Mouse (Mus musculus) CH12.LX (cell line): ENCODE measurements around the gene Abcc5.

Source experiments
- CTCF ChIP-seq, 2 experiments: IDR thresholded peaks in 1 of 2; conservative IDR thresholded peaks in 1 of 2; 2 replicates each; pipeline ENCODE4 v1.5.1; 2011 to 2012; ENCODE audit warnings: low read depth in 2 of 2, low read length in 2 of 2, improper control_type of control experiment in 1 of 2, inconsistent platforms in 1 of 2, mild to moderate bottlenecking in 1 of 2, moderate library complexity in 1 of 2
- E2F4 ChIP-seq: IDR thresholded peaks from 2 replicates; pipeline ENCODE4 v1.6.1; 2011; ENCODE audit warnings: low read depth, low read length, improper control_type of control experiment; ENCODE audit not compliant: insufficient replicate concordance
- MAZ ChIP-seq: IDR thresholded peaks from 2 replicates; pipeline ENCODE4 v1.6.1; 2012; ENCODE audit warnings: low read depth, mild to moderate bottlenecking, inconsistent platforms, low read length, improper control_type of control experiment, moderate library complexity
- POLR2A ChIP-seq: IDR thresholded peaks from 2 replicates; pipeline ENCODE4 v1.6.1; 2011; ENCODE audit warnings: low read depth, mild to moderate bottlenecking, improper control_type of control experiment, low read length
- USF1 ChIP-seq: IDR thresholded peaks from 2 replicates; pipeline ENCODE4 v1.6.1; 2014; ENCODE audit warnings: low read depth, mild to moderate bottlenecking, inconsistent platforms, low read length, improper control_type of control experiment

DNA sequence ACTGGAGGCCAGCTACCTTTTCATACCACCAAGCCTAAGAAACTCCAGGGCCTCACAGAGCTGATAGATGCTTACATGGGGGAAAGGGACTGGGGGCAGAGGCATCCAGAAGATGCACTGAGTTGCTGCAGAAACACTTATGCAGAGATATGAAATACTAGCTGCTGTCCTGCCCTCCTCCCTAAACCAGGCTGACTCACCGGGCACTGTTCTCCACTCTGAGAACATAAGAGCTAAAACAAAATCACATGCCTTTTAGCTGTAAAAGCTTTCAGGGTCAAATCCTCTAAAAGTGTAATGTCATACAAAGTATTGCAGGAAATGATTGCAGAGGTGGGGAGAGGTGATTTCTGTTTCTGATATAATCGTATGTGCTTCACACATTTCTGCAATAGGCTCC, 11.0 kb downstream of the Abcc5 start:
- TF ChIP-seq CTCF (conservative IDR thresholded peaks at IDR 0.05 in 1 of 2, IDR thresholded peaks at IDR 0.05 in 1 of 2; ENCODE audit: low read depth in 2 of 2, low read length in 2 of 2) (no peak), POLR2A (no peak), MAZ (no peak), USF1 (no peak), E2F4 (no peak)
